Mouse (Mus musculus) inflammation-experienced regulatory T-cells, adult 6 months (primary cell): ENCODE results near the gene Cog5. TPM values are rescaled to one million over a fixed set of nuclear protein-coding genes. Genes with fewer than 3 reads are reported as not detected.
"Not testable (repeated sequence)": the region's sequence is repeated elsewhere in the genome, so short reads cannot be mapped to it uniquely, and the experiment has no call there.

Experiments
- ATAC-seq: one replicate; pipeline ENCODE4 v1.8.0; 2017
- polyA plus RNA-seq, 3 experiments: library from polyadenylated mRNA; unstranded; fragments of 100-300 nt; shearing (Covaris generic); gene quantifications; one replicate each; pipeline ENCODE4 v1.2.1; 2017

Gene Cog5
- 10 to 100 TPM; 32.7 to 61.8 (median 41.8) TPM for polyA plus RNA-seq

DNA sequence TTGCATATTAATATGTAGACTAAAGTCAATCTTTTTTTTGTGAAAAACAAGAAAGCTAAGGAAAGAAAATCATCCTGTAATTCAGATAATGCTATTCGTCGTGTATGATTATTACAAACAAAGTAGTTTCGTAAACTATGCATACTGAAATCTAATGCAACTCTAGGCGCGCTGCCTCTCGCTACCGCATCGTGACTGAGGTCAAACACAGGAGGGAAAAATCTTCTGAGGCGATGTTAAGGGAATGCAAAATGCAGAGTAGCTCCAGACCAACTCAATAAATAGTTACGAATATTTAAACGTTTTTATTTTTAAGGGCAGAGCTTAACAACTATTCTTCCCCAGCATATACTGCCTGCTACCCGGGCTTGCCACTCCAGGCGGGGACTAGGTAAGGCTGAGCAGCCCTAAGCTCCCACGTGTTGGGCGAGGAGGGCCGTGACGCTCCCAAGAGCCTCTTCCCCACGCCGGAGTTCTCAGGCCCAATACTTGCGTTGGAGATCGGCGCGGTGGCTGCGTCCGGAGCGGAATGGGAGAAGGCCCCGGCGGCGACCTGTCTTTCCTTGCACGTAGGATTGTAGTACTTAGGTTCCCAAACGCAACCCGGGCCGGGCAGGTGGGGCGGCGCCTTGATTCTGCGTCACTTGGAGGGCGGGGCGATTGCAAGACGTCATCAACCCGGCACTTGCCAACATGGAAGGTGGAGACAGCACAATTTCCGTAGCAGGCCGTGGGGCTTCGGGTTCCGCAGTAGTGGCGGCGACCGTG lies at the start of gene Cog5, which contains the start of gene Dus4l:
TSS of gene Cog5 (plus strand) at position 673 of the 768 bp plus-strand sequence.
TSS of gene Dus4l (minus strand) at position 630 of the 768 bp plus-strand sequence.
- peak; percentile 90 for ATAC-seq

DNA sequence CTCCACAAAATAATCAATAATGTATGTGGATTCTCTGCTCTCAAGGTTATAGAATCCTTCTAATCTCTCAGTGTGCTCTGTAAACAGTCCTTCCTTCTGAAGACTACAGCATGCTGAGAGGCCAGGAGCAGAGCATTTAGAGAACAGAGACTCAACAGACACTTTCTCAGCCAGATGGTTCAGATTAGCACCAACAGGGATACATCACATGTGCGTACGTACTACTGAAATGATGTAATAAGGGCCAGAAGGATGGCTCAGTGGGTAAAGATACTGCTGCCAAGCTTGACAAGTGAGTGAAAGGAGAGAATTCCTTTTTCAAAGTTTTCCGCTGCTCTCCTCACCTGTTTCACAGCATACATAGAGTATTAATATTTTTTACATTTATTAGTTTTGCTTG lies 49.8 kb upstream of the Cog5 start:
- ATAC-seq: no peak

DNA sequence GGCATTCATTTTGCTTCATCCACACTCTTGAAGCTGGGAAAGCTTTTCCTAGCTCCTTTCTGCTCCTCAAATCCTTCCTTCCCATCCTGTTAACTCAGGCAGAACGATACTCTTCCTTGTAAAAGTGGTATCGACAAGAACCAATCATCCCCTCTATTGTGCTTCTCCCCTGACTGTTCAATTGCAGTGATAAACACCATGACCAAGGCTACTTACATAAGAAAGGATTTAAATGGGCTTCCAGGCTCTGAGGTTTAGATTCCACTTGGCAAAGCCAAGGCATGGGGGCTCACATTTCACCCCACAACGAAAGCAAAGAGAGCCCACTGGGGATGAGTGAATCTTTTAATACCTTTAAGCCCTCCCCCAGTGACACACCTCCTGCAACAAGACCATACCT lies 46.5 kb upstream of the Cog5 start:
- ATAC-seq: no peak

DNA sequence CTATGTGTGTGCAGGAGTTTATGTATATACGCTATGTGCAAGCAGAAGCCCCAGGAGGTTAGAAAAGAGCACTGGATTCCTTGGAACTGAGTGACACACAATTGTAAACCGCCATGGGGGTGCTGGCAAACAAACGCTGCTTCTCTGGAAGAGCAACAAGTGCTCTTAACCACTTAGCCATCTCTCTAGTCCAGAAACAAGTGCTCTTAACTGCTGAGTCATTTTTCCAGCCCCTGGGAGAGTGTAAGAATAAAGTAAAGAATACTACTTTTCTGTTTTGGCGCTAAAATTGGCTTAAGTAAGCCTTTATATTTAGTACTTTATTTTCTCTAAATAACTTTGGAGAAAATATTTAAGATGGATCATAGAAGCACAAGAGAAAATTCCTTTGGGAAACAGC lies 41.3 kb upstream of the Cog5 start:
- ATAC-seq: no peak

DNA sequence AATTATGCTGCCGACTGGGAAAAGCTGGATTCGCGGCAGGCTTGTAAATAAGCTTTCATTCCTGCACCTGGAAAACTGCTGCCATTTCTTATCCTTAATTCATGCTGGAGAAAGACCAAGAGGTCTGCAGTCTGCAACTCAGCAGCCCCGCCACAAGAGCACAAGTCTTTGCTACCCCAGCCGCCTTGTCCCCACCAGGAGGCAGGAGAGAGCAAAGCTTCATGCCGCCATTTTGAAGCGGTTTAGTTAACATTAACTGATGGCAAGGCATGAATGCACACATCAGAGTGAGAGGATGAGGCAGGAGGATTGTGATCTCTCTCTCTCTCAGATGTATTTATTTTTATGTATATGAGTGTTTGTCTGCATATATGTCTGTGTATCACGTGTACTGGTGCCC lies 34.6 kb upstream of the Cog5 start:
- ATAC-seq: no peak

DNA sequence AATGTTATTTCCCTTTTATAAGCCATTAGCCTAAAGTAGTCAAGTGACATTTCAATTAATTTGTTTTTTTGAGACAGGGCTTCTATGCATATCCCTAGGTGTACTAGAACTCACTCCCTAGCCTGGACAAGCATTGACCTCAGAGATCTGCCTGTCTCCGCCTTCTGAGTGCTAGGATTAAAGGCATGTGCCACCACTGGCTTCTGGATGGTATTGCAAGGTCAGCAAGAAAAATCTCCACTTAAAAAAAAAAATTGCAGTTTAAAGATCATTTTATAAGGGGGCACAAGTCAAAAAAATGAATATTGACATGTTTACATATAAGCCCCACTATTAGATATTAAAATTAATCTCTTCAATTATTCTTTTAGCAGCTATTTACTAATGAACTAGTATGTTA lies 29.7 kb upstream of the Cog5 start:
- no peak for ATAC-seq

DNA sequence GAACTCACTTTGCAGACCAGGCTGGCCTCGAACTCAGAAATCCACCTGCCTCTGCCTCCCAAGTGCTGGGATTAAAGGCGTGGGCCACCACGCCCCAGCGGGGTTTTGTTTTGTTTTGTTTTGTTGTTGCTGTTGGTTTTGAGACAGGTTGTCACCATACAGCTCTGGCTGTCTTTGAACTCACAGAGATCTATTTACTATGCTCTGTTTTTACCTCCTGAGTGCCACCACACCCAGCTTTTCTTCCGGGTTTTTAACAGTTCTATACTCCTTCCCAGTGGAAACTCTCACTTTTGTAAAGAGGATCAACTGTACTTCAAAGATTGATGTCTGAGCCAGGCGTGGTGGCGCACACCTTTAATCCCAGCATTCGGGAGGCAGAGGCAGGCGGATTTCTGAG lies 26.3 kb upstream of the Cog5 start:
- not testable (repeated sequence) for ATAC-seq

DNA sequence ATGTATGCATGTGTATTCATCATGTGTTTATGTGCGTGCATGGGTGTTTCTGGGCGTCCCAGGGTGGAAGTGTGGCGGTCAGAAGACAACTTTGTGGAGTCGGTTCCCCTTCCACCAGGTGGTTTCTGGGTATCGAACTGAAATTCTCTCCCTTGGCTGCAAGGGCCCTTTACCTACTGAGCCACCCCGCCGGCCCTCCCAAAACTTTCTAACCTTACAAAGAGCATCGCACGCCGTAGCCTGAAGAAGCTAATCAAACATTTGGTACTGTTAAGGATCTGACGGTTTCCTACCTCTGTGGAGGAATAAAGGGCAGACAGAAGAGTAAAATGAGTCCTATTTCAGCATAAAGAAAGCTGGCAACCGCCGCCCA lies 20.7 kb upstream of the Cog5 start:
- peak; percentile 23 for ATAC-seq

DNA sequence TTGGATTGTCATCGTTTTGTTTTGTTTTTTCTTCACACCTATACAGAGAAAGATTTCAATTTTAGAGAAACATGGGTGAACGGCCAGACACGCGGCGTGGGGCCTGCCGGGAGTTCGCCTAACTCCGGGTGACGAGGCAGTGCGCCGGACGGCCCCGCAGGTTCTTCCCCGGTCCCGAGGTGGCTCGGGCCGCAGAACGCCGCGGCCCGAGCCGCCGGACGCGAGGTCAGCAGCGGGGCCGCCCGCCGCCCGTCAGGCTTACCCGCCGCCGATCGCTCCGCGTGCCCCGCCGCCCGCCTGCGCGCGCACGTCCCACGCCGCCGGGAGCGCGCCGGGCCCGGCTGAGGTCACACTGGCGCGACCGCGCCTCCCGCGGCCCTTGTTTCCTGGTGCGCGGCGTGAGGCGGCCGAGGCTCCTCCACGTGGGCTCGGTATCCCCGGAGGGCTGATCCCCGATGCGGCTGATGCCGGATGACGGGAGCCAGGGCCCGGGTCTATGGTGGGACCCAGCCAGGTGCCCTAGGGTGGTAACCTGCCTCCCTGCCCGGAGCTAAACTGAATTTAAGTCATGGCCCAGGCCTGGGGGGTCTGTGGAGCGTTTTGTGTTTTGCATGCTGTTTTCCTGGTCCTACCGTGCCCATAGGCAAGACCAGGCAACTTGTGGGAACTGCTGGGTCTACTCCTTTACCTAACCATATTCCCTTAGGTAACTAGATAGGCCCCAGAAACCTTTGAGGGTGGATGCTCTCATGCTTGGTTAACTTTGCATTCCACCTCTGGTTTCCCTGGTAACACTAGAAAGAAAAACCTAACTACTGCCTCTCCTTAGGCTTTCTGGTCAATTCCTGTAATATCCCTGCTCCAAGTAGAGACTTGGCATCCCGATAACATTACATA lies 20.1 kb upstream of the Cog5 start, which contains the start of gene Bcap29:
TSS of gene Bcap29 (minus strand) at position 316 of the 897 bp plus-strand sequence.
- ATAC-seq: peak; percentile 84

DNA sequence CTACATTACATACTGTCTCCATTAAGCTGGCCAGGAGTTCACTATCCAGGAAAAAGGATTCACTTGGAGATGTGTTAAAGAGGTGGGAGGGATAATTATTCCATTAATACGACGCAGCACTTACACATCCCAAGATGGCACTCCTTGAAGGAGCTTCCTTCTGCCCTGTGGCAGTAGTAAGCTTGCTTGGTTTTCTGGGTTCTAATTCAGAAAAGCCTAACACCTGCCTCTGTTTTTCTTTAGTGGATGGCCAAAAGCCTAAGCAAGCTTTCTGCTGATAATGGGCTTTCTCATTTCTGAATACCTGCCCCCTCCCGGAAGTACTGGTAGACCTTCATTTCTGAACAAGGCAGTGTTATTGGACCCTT lies 19.4 kb upstream of the Cog5 start:
- ATAC-seq: no peak

DNA sequence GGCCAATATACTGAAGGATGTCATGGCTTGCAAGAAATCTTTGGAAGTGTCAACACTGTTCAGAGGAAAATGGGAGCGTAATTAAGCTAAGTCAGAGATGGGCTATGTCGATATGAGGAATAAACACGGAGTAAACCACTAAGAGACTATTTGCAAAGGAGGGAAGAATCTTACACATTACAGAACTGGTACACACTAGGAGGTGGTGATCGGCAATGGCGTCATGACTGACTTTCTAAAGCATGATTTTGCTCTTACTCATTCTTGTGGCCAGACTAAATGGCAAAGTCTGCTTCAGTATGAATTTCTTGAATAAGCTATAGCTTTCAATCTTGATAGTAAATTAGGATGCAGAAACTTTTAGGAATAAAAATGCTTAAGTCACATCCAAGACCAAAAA lies 1.1 kb upstream of the Cog5 start:
- ATAC-seq: no peak

DNA sequence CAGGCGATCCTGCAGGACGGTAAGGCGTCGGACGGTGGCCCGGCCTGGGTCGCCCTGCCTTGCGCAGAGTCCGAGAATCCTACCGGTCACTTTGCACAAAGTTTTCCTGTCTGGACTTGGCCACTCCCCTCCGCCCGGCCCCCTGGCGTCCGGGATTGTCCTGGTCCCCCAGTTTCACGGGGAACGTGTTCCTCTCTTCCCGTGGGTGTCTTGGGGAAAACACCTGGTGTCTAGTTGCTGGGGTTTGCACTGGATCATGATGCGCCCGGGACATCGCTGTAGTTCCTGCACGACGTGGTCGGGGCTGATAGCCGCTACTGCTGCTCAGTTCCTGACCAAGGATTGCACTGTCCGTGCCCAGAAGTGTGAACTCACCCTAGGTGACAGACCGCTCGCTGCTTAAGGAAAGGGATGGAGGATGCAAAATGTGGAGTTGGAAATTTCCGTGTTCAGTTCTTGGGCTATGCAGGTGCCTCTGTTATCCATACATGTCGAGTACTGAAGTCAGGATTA lies 352 bp downstream of the Cog5 start:
- ATAC-seq: peak; percentile 42

DNA sequence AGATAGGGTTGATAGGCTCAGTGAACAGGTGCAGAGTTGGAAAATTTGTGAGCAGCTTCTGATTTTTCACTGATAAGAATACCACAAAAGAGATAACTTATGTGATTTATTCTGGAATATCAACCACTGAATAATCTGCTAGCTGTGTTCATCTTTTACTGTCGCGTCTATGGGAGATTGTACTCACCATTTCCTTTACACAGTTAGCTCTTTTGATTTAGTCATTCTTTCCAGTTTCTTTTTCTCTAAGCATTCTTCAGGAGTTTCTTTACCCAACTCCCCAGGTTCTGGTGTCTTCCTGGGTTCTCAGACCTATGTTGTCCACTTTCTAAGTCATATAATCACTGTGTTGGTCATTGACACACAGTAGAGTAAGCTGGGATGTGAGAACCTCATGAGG lies 2.2 kb downstream of the Cog5 start:
- no peak for ATAC-seq

DNA sequence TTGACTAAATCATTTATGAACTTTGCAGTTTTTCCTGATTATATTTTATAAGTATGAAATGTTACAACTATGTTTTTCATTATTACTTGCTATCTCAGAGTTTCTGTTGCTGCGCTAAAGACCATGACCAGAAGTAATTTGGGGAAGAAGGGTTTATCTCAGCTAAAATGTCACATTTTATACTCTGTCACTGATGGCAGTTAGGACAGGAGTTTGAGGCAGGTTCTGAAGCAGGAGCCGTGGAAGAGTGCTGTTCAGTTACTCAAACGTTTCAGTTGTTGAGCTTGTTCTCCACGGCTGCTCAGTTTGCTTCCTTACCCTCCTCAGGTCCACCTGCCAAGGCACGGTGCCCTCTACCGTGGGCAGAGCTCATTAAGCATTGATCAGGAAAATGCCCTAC lies 11.3 kb downstream of the Cog5 start:
- no peak for ATAC-seq

DNA sequence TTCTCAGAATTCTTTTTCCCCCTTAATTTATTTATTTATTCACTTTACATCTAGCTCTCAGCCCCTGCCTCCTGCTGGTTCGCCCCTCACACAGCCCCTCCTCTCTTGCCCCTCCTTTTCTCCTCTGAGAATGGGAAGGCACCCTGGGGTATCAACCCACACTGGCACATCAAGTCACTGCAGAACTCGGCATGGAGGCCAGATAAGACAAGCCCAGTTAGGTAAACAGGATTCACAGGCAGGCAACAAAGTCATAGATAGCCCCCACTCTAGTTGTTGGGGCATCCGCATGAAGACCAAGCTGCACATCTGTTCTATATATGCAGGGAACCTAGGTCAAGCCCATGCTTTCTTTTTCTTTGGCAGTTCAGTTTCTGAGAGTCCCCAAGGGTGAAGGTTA lies 12.5 kb downstream of the Cog5 start:
- no peak for ATAC-seq

DNA sequence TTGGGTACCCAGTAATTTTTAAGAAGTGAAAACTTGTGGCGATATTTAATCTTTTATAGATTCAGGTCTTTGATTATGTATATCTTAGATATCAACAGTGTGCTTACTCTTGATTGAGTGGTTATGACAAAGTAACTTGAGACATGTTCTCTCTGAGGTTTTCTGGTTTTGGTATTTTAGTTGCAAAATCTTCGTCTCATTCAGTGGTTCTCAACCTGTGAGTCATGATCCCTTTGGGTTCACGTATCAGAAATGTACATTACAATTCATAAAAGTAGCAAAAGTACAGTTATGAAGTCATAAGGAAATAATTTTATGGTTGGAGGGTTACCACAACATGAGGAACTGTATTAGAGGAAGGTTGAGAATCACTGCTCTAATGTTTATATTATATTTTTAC lies 32.0 kb downstream of the Cog5 start:
- no peak for ATAC-seq

DNA sequence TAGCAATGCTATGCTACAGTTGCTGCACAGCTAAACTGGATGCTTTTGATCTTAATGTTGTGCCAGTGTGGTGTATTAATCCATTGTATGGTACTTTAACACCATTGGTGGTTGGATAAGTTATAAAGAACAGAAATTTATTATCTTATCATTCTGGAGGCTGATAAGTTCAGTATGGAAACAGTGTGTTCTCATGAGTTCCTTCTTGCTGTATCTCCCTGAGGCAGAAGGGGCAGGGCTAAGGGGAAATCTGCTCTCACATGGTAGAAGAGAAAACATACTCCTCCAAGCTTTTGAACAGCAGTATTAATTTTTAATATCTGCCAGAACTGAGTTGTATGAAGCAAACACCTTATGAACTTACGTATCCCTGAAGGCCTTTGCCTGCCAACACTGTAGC lies 38.6 kb downstream of the Cog5 start:
- no peak for ATAC-seq

DNA sequence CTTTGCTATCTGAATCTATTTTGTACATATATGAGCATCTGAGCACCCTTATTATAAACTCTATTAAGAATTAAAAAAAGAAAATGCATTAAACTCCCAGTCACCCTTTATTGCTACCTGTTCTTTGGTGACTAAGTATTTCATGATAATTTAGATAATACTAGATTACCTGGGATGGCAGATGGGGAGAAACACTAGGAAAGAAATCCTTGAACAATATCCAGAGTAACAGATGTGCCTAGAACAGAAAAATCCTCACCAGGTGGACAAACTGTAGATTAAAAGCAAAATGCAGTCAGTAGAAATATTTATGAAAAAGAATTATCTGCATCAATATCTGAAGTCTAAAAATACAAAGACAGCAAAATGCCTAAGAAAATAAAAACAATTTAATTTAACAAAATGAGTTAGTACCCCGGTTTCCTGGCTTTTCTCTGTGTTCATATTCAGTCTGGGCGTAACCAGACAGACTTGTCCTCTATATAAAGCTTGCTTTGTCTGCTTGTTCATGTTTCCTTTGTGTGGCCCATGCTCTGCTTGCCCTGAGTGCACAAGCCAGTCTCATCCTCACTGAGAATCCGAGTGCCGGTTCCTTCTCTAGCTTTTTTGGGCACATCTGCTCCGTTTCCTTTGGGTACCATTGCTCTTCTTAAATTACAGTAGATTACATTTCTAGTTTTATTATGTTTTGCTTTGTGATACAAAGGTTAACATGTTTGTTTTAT lies 46.1 kb downstream of the Cog5 start:
- ATAC-seq: no peak

DNA sequence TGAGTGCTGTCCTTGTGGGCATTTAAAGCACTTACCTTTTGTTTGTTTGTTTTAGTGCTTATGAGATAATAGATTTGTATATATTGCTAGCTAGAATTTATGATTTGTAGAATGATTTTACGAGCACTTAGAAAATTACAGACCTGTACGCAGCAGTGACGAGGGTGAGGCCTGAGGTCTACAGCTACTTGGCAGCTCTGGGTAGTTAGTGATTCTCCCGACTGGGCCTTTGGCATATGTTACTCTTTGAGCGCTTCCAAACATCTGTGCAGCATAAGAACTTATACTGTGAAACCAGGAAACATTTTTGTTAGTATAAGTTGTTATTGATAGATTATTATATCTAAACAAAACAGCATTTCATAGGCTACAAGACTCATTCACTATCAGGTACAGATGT lies 46.7 kb downstream of the Cog5 start:
- no peak for ATAC-seq

DNA sequence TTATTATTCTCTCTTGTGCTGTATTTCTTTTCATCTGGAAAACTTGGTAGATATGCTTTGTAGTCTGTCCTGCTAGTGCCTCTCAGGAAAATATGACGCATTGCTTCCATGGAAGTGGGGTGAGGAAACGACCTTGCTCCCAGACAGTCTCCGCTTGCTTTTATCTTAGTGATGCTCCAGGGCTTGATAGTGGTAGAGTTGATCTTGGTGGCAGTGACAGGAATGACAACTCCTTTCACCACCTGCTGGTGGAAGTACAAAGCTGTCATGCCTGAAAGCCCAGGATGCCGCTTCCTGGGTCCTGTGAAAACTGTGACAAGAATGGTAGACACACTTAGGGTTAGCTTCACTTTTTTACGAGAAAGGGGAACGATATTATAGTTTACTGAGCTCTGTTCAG lies 49.2 kb downstream of the Cog5 start:
- no peak for ATAC-seq

DNA sequence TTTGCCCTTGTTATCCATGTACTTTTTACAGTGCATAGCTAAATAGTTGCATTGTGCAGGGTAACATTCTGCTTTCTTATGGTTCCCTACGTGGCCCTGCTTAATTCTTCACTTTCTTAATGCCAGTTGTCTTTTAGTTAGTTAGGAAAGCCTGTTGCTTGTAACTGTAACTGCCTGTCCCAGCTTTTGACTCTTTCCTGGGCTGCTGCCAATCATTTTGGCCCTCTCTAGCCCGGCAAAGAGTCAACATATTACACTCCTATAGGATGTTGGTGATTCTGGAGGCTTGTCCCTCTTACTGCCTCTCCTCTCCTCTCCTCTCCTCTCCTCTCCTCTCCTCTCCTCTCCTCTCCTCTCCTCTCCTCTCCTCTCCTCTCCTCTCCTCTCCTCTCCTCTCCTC lies 51.5 kb downstream of the Cog5 start:
- ATAC-seq: no peak

DNA sequence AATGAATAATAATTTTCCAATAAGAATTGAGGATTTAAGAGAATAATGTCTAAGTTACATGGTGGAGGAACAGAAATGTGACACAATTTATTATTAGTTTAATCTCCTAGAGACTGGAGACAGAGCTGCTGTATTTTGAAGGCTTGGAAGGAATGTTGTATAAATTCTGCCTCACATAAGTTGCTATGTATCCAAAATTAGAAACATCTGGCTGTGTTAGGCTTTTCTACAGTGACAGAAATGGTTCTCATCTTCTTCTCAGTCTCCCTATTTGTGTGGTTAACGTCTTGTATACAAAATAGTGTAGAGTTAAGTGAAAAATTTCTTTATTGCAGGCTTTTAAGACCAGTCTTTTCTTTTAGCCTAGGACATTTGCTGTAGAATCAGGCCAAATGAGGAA lies 52.9 kb downstream of the Cog5 start:
- no peak for ATAC-seq

DNA sequence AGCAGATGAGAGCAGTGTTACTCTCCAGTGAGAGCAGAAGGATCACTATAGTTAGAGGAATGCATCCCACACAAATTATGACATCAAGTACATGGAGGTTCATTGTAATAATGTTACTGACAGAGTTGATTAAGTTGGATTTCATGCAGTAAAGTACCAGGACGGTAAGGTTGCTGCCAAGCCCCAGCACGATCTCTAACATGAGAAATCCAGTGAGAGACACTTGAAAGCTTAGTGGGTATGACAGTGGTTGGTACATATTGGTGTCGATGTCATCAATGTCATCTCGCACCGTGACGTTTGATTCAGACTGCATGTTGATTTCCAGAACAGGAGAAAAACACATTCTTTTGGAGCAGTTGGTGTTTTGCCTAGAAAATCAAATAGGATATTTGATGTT lies 55.0 kb downstream of the Cog5 start:
- ATAC-seq: no peak
